Mouse (Mus musculus) liver, embryonic 11.5 days (tissue): Measurements from ENCODE around the gene Pmpca. TPM values are rescaled to one million over a fixed set of nuclear protein-coding genes. Genes with fewer than 3 reads are reported as not detected.

ENCODE experiments used
- ATAC-seq: fragments of 200-750 bp; cut with Nextera tagmentation; replicated peaks from 2 replicates; pipeline ENCODE4 v1.8.0; 2017; ENCODE audit warnings: moderate number of reproducible peaks, mild to moderate bottlenecking, moderate TSS enrichment, moderate library complexity; ENCODE audit not compliant: low FRiP score
- DNase-seq: peaks from one replicate; pipeline ENCODE4 v3.0.0-alpha.2; 2017; ENCODE audit warnings: low spot score
- H3K27ac ChIP-seq: fragments of 300-500 bp; sonication (generic); 2 replicates; pipeline ENCODE4 v1.5.1; 2014; ENCODE audit warnings: mild to moderate bottlenecking, low read depth, low read length, control low read depth
- H3K27me3 ChIP-seq: fragments of 300-500 bp; sonication (generic); replicated peaks from 2 replicates; pipeline ENCODE4 v1.6.1; 2014; ENCODE audit warnings: low read length, mixed read lengths; ENCODE audit not compliant: control insufficient read depth, insufficient read depth
- H3K36me3 ChIP-seq: fragments of 300-500 bp; sonication (generic); 2 replicates; pipeline ENCODE4 v1.6.1; 2014; ENCODE audit warnings: mild to moderate bottlenecking, low read length, moderate library complexity, mixed read lengths; ENCODE audit not compliant: control insufficient read depth, insufficient read depth
- H3K4me1 ChIP-seq: fragments of 300-500 bp; sonication (generic); replicated peaks from 2 replicates; pipeline ENCODE4 v1.6.1; 2014; ENCODE audit warnings: low read length, mixed read lengths; ENCODE audit not compliant: control insufficient read depth, insufficient read depth
- H3K4me2 ChIP-seq: fragments of 300-500 bp; sonication (generic); 2 replicates; pipeline ENCODE4 v1.6.1; 2014; ENCODE audit warnings: mild to moderate bottlenecking, control low read depth, moderate library complexity
- H3K4me3 ChIP-seq: fragments of 300-500 bp; sonication (generic); 2 replicates; pipeline ENCODE4 v1.5.1; 2014; ENCODE audit warnings: low read depth, low read length, control low read depth
- H3K9ac ChIP-seq: fragments of 300-500 bp; sonication (generic); 2 replicates; pipeline ENCODE4 v1.6.1; 2014; ENCODE audit warnings: low read depth, low read length, control low read depth
- H3K9me3 ChIP-seq: fragments of 300-500 bp; sonication (generic); 2 replicates; pipeline ENCODE4 v1.6.1; 2016; ENCODE audit warnings: low read length, inconsistent platforms, mixed read lengths; ENCODE audit not compliant: control insufficient read depth
- WGBS: fragments of 180-500 bp; shearing (Covaris S2); extraction: QIAGEN DNeasy Blood & Tissue Kit; methylation state at CpG from one replicate; pipeline ENCODE4 v1.1.7; 2014; 5-methylcytosine and 5-hydroxymethylcytosine counted together
- polyA plus RNA-seq: library from polyadenylated mRNA; unstranded; fragments of >200 nt; fragmentation: Nextera tagmentation; extraction: Ambion mirVana; gene quantifications from 2 replicates; pipeline ENCODE4 v1.2.1, GENCODE M21; 2014

Pmpca gene
- polyA plus RNA-seq, 1 experiment from 2014 or later, result 147 TPM

GRCm38 (mm10) chr2:26403306-26403705, 14.2 kb downstream of the Pmpca start:
- Histone ChIP-seq H3K4me3 (no peak overlapping the region), H3K4me2 (no peak overlapping the region), H3K4me1 (peaks cover 36% of the 10 kb centered on the region), H3K27ac (no peak overlapping the region), H3K27me3 (no peaks in the 10 kb centered on the region), H3K36me3 (peaks cover 39% of the 10 kb centered on the region), H3K9me3 (no peaks in the 10 kb centered on the region), H3K9ac (no peak overlapping the region)
- ATAC-seq (no peak), DNase-seq (no peak)
- 77% methylated on average over 8 of the region's 8 CpGs for WGBS

GRCm38 (mm10) chr2:26408515-26409356, 19.6 kb downstream of the Pmpca start, which contains the start of gene Inpp5e:
Gene Inpp5e, minus strand, starts transcription at chr2:26409203.
- Histone ChIP-seq H3K9ac (peak within 1 kb of the TSS; percentile 94), H3K27me3 (no peaks in the 10 kb centered on the region), H3K27ac (peak within 1 kb of the TSS; percentile 78), H3K4me1 (peaks cover 30% of the 10 kb centered on the region), H3K36me3 (peaks cover 30% of the 10 kb centered on the region), H3K4me3 (peak within 1 kb of the TSS; percentile 94), H3K4me2 (peak within 1 kb of the TSS; percentile 99), H3K9me3 (no peaks in the 10 kb centered on the region)
- WGBS, result 1% methylated on average over 57 of the region's 57 CpGs
- ATAC-seq, result peak; percentile 95
- peak; percentile 100 for DNase-seq

- peak overlapping the region; percentile 99 for H3K4me2 ChIP-seq
- H3K4me1 ChIP-seq, result peaks cover 30% of the 10 kb centered on the region
- peak overlapping the region; percentile 94 for H3K4me3 ChIP-seq
- H3K27ac ChIP-seq, result no peak overlapping the region
- H3K27me3 ChIP-seq, result no peaks in the 10 kb centered on the region
- H3K9ac ChIP-seq, result peak overlapping the region; percentile 94; the same call in 1 of the 2 replicates
- no peaks in the 10 kb centered on the region for H3K9me3 ChIP-seq
- DNase-seq, result no peak
- ATAC-seq, result no peak
- WGBS, result 59% methylated on average over 3 of the region's 3 CpGs
- peaks cover 31% of the 10 kb centered on the region for H3K36me3 ChIP-seq
Measured at GRCm38 (mm10) chr2:26409362-26409761, 20.2 kb downstream of the Pmpca start.

GRCm38 (mm10) chr2:26410091-26410490, 21.0 kb downstream of the Pmpca start:
- ATAC-seq (no peak), DNase-seq (no peak)
- Histone ChIP-seq H3K27ac (no peak overlapping the region), H3K27me3 (no peaks in the 10 kb centered on the region), H3K9me3 (no peaks in the 10 kb centered on the region), H3K36me3 (peaks cover 33% of the 10 kb centered on the region), H3K4me2 (no peak overlapping the region), H3K9ac (no peak overlapping the region), H3K4me1 (peaks cover 30% of the 10 kb centered on the region), H3K4me3 (no peak overlapping the region)
- 81% methylated on average over 5 of the region's 5 CpGs for WGBS

DNA sequence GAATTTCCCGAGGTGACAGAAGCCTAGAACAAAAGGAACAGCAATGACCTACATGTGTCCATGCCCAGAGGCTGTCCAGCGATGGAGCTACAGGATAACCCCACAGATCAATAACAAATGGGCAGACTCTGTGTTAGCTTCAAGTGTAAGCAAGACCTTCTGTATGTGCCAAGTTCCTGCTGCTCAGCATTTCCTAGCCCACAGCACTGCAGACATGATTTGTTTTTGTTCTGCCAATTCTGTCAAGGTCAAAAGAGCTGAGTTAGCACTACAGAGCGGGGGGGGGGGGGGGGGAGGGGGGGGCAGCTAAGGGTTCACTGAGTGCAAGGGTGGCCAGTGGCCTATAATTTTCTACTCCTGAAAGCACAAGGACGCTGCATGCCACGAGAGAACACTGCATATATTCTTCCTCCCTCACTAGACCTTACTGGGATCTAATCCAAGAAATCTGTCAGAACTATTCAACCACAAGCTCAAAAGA, 21.8 kb downstream of the Pmpca start:
- Histone ChIP-seq H3K9ac (no peak overlapping the region), H3K27ac (no peak overlapping the region), H3K4me3 (no peak overlapping the region), H3K9me3 (no peaks in the 10 kb centered on the region), H3K27me3 (no peaks in the 10 kb centered on the region), H3K4me1 (peaks cover 24% of the 10 kb centered on the region), H3K36me3 (peaks cover 31% of the 10 kb centered on the region), H3K4me2 (no peak overlapping the region)
- DNase-seq (no peak), ATAC-seq (no peak)
- 84% methylated on average over 4 of the region's 5 CpGs for WGBS

DNA sequence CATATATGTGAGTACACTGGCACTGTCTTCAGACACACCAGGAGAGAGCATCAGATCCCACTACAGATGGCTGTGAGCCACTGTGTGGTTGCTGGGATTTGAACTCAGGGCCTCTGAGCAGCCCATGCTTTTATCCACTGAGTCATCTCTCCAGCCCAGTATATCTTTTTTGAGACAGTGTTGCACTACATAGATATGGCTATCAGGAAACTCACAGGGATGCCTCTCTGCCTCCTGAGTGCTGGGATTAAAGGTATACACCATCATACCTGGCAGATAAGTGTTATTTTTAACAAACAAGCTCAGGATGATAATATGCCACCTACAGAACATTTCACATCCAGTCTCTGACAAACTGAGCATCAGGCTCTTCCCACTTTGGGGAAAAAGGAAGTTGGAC, 27.9 kb downstream of the Pmpca start:
- ATAC-seq (peak; percentile 71), DNase-seq (no peak)
- Histone ChIP-seq H3K27ac (no peak overlapping the region), H3K4me3 (no peak overlapping the region), H3K27me3 (no peaks in the 10 kb centered on the region), H3K36me3 (peaks cover 29% of the 10 kb centered on the region), H3K4me1 (no peaks in the 10 kb centered on the region), H3K9ac (no peak overlapping the region), H3K9me3 (no peaks in the 10 kb centered on the region), H3K4me2 (no peak overlapping the region)

DNA sequence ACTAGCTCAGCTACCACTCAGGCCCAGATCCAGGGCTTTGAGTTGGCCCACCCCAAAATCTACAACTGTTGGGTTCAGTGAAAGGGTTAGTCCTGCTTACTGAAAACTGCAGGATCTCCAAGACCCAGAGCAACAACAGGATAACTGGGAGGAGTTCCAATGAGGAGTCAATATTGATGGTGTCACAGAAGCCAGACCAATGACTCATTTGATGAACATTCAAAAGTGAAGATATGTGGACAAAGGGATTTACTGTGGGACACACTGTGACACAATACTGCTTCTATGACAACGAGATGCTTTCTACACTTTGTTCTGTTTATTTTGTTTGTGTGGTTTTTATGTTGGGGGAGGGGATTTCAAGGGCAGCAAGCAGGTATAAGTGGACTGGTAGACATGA, 29.0 kb downstream of the Pmpca start:
- no peak for DNase-seq
- ATAC-seq, result no peak
- Histone ChIP-seq H3K36me3 (peaks cover 34% of the 10 kb centered on the region), H3K4me1 (no peaks in the 10 kb centered on the region), H3K4me2 (no peak overlapping the region), H3K27ac (no peak overlapping the region), H3K9ac (no peak overlapping the region), H3K27me3 (no peaks in the 10 kb centered on the region), H3K9me3 (no peaks in the 10 kb centered on the region), H3K4me3 (no peak overlapping the region)
- WGBS, result 77% methylated on average over 1 of the region's 1 CpGs

GRCm38 (mm10) chr2:26421969-26422368, 32.8 kb downstream of the Pmpca start:
- H3K27me3 ChIP-seq, result no peaks in the 10 kb centered on the region
- H3K9me3 ChIP-seq, result no peaks in the 10 kb centered on the region
- no peak overlapping the region for H3K9ac ChIP-seq
- no peak overlapping the region for H3K4me3 ChIP-seq
- no peak overlapping the region for H3K4me2 ChIP-seq
- 88% methylated on average over 2 of the region's 2 CpGs for WGBS
- H3K4me1 ChIP-seq, result no peaks in the 10 kb centered on the region
- no peak overlapping the region for H3K27ac ChIP-seq
- DNase-seq (no peak), ATAC-seq (no peak)
- H3K36me3 ChIP-seq, result peaks cover 55% of the 10 kb centered on the region

- no peak overlapping the region for H3K4me3 ChIP-seq
- no peak overlapping the region for H3K27ac ChIP-seq
- WGBS, result 80% methylated on average over 1 of the region's 1 CpGs
- no peaks in the 10 kb centered on the region for H3K4me1 ChIP-seq
- H3K9me3 ChIP-seq, result no peaks in the 10 kb centered on the region
- ATAC-seq (no peak), DNase-seq (no peak)
- no peak overlapping the region for H3K4me2 ChIP-seq
- H3K9ac ChIP-seq, result no peak overlapping the region
- no peaks in the 10 kb centered on the region for H3K27me3 ChIP-seq
- H3K36me3 ChIP-seq, result peaks cover 62% of the 10 kb centered on the region
Measured at GRCm38 (mm10) chr2:26423086-26423485, 33.9 kb downstream of the Pmpca start.
